Mouse (Mus musculus): ENCODE results near the gene Galns.
A peak's percentile ranks its signal among the peaks of the same experiment; 100 is the strongest.
"Not testable (repeated sequence)": the region's sequence is repeated elsewhere in the genome, so short reads cannot be mapped to it uniquely, and the experiment has no call there.

Gene Galns

GRCm38 (mm10) chr8:122635878-122636802 is 24.9 kb upstream of the Galns start:
- no peak for DNase-seq (ENCODE audit: low read depth, low spot score)

DNA sequence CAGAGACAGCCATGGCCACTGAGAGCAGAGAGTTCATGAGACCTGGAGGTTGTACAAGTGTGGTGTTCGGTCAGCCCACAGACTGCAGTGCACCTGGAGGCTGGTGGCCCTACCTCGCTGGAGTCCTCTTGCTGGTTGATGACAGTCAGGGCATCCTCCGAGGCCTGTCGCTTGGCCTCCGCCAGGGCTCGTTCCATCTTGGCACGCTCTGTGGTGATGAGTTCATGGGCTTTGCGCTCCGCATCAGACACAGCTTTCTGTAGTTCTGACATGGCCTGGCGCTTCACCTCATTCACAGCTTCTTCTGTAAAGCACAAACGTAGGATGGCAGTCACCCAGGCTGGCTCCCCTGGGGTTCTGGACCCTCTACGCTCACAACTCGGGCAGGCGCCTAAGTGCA is 21.9 kb upstream of the Galns start:
- DNase-seq (ENCODE audit: low read depth, low spot score) = no peak

DNA sequence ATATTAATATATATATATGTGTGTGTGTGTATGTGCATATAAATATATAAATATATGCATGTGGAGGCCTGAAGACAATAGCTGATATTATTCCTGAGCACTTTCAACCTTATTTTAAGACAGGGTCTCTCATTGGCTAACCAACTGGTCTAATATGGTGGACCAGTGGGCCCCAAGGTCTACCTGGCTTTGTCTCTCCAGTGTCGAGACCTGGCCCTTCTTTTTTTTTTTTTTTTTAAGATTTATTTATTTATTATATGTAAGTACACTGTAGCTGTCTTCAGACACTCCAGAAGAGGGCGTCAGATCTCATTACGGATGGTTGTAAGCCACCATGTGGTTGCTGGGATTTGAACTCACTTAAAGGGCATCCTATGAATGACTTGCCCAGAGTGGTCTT is 20.9 kb upstream of the Galns start:
- not testable (repeated sequence) for DNase-seq (ENCODE audit: low read depth, low spot score)

DNA sequence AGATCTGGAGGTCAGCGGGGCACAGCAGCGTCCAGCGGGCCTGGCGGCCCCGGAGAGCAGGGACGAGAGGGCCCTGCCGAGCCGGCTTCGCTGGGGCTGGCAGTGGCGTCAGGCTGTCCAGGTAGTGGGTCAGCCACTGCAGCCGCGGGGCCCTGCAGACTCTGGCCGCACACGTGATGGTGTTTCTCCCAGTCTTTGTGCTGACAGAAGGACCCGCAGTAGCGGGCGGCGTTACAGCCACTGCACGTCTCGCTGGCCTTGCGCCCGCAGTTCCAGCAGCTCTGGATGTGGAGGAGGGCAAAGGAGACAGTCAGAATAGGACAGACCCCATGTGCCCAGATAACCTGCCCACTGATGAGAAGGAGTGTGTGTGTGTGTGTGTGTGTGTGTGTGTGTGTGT is 19.4 kb upstream of the Galns start:
- no peak for DNase-seq (ENCODE audit: low read depth, low spot score)

DNA sequence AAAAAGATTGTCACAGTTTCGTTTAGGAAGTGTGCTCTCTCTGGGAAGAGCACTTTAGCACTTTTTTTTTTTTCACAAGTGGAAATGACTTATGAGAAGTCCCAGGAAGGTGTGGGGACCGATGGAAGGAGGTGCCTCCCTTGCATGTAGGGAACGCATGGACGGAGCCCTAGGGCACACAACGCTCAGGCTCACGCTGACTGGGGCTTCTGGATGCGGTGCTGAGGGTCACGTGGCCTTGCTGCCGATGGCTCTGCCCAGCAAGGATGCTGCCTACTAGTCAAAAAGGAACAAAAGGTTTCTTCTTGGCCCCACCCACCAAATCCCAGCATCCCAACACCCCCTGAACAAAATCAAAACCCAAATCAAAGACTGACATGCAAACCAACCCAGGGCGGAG is 18.1 kb upstream of the Galns start:
- no peak for DNase-seq (ENCODE audit: low read depth, low spot score)

GRCm38 (mm10) chr8:122626896-122627295 is 15.6 kb upstream of the Galns start:
- no peak for DNase-seq (ENCODE audit: low read depth, low spot score)

GRCm38 (mm10) chr8:122625811-122626210 is 14.5 kb upstream of the Galns start:
- no peak for DNase-seq (ENCODE audit: low read depth, low spot score)

- DNase-seq (ENCODE audit: low read depth, low spot score) = no peak
Measured at GRCm38 (mm10) chr8:122624653-122625052, 13.4 kb upstream of the Galns start.

DNA sequence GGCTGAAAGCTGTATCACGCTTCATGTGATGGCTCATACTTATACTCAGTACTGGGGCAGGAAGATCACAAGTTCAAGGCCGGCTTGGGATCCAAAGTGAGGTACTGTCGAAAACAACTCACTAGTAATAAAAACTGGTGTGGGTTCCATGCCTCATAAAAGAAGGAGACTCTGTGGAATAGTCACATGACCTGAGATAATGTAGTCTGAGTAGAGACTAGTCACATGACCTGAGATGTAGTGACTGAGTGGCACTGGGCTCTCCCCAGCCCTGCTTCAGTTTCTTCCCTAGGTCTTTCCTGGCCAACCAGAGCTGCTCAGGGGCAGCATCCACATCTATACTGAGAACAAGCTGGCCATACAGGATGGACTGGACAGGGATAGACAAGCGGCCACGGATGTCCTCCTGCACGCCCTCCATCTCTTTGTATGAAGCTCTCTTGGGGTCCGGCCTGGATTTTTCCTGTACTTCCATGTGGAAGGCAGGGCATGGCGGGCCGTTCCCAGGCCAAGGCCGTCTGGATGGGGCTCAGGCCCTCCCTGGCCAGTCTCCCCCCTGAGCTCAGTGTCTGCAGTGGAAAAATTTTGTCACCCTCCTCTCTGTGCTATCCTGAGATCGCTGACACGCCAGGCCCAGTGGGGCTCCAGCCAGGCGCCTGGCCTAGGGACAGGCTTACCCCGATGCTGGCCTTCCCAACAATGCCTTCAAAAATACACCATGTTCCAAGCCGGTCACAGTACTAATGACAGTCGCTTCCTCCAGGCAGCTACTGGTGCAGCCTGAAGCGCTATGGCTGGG is 12.8 kb upstream of the Galns start:
- no peak for DNase-seq (ENCODE audit: low read depth, low spot score)

GRCm38 (mm10) chr8:122622727-122623126 is 11.5 kb upstream of the Galns start, which contains the start of gene Pabpn1l:
Pabpn1l (minus strand) TSS chr8:122622739.
- DNase-seq (ENCODE audit: low read depth, low spot score) = no peak

DNA sequence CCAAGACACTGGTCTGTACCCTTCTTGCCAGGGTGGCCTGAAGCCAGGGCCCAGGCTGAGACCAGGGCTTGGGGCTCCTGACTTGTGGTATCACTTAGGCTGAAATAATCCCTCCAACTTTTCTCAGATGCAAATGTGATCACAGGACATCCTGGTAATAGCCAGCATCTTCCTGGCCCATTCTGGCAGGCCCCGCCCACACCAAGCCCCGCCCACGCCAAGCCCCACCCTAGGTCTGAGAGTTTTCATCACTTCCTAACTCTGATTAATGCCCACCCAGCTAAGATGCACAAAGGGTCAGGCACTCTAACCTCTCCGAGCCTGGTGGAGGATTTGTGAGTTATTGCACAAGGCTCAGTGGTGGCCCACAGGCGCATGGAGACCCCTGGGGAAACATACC is 9.2 kb upstream of the Galns start:
- no peak for DNase-seq (ENCODE audit: low read depth, low spot score)

- DNase-seq (ENCODE audit: low read depth, low spot score) = no peak
Measured at GRCm38 (mm10) chr8:122618660-122619378, 7.6 kb upstream of the Galns start.

DNA sequence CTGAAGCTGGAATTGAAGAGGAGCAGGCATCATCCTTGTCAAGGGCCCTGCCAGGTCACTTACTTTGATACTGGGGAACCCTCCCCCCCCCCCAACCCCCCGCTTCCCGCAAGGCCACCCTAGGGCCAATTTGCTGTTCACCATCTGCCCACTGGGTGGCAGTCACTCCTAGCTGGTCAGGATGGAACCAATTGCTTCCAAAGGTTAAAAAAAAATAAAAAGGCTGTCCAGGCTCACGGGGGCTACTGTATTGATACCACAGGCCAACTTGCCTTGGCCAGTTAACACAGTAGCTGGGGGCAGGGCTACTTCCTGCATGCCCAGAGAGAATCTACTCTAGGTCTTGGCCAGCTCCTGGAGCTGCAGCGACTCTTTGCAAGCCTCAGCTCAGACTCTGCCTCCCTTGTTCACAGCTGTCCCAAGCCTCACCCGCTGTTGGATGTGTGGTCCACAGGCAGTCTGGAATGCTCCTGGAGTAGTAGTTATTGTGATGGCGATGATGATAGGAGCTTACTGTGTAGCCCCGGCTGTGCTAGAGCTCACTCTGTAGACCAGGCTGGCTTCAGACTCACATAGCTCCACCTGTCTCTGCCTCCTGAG is 6.8 kb upstream of the Galns start:
- peak; percentile 84 for DNase-seq (ENCODE audit: low read depth, low spot score)

DNA sequence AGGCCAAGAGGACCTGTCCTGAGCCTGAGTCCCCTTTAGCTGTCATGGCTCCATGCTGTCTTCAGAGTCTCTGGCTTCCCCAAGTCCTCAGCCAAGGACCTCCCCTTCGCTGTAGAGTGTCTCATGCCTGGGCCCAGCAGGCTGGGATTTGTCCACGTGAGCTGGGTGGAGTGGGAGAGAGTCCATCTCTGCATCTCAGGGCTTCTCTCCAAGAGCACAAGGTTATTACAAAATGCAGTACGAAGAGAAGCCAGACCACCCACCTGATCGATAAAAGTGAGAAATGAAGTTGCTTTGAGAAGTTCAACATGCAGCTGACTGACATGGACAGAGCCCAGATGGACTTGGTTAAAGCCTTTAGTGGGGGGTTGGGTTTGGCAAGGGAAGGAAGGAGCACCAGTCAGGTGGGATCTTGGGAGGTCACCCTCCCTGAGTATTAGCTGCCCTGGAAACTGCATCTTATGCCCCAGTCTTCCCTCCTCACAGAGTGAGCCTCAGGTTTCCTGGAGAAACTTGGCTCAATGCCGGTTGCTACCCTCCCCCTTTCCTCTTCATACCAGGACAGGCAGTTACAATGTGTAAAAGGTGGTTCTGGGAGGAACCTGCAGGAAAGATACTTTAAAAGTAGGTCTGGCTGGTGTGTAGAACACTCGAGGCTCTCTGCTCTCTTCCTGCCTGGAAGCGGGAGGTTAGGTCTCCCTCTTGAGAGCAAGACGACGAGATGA is 5.1 kb upstream of the Galns start:
- DNase-seq (ENCODE audit: low read depth, low spot score) = no peak

DNA sequence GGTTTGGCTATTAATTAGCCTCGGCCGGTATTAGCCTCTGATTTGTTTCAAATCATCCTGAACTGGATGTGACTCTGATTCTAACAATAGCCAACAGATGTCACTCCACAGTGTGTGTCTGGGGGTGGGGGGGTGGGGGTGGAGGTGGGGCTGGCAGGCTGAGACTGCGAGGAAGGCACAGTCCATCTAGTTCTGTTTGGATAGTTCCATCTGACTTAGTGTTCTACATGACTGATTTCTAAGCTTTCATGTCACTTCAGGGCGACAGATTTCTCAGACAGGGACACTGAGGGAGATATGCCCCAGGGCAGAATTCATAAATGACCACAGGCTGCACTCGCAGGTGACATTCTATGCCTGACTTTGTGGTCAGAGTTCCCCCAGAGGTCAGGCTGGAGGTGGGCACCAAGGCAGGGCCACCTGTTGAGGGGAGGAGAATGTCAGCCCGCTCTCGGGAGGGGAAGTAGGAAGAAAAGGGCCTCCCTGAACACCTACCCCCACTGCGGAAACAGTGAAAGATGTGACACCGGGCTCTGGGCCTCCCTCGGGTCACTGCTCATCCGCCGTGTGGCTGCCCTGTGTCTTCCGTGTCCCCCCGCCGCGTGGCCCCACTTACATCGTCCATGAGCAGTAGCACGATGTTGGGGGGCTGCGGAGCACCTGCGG is 518 bp downstream of the Galns start:
- no peak for DNase-seq (ENCODE audit: low read depth, low spot score)

- DNase-seq (ENCODE audit: low read depth, low spot score) = no peak
Measured at GRCm38 (mm10) chr8:122610209-122610608, 1.1 kb downstream of the Galns start.

DNA sequence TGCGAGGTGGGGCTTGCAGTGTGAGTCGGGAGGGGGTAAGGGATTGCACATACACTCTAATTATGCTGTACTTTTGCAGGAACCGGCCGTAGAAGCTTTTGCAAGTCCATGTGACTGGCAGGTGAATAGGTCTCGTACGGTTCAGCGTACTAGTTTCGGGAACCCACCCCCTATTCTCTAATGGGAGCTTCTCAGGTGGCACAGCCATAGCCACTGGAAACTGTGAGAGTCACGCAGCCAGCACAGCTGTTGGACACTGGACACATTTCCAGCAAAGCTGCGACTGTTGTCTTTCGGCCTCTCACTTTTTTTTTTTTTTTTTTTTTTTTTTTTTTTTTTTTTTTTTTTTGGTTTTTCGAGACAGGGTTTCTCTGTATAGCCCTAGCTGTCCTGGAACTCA is 4.5 kb downstream of the Galns start:
- DNase-seq (ENCODE audit: low read depth, low spot score) = no peak

DNA sequence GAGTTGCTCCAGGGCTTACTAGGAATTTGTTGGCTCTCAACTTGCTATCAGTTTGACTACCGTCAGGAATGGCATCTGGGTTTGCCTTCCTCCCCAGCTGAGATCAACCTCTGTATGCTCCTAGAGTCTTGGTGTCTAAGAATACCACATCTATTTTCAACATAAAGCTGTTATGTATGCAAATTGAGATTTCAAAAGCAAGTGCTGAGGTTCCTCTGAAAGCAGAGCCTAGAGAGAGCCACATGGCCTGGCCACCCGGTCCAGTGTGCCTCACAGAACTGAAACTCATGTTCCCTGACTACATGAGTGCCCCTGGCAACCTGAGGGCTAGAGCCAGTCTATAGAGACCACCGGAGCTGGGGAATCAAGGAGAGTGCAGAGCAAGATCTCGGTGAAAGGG is 5.9 kb downstream of the Galns start:
- DNase-seq (ENCODE audit: low read depth, low spot score) = no peak

DNA sequence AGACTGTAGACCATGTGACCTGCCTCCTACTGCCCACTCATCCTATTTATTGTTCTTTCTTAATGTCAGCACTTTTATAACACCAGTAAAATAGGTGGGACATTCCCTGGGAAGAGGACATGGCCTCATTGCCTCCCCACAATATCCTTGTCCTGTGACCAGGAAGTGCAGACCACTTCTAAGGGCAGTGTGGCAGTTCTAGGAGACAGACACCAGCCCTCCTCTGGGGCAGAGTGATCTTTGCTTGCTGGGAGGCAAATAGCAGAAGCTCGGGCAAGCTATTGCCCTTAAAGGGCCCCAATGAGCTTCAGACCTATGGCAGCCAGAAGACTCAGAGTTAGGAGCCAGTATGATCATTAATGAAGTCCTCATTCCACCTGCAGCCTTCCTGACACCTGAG is 6.6 kb downstream of the Galns start:
- DNase-seq (ENCODE audit: low read depth, low spot score) = no peak

- DNase-seq (ENCODE audit: low read depth, low spot score) = no peak
Measured at GRCm38 (mm10) chr8:122600666-122601065, 10.6 kb downstream of the Galns start.
